Mouse (Mus musculus) intestine, embryonic 14.5 days (tissue): ENCODE results near the gene Tmem196. TPM values are rescaled to one million over a fixed set of nuclear protein-coding genes. Genes with fewer than 3 reads are reported as not detected.
"Not testable (repeated sequence)": the region's sequence is repeated elsewhere in the genome, so short reads cannot be mapped to it uniquely, and the experiment has no call there.

Experiments
- ATAC-seq: fragments of 200-750 bp; cut with Nextera tagmentation; replicated peaks from 2 replicates; pipeline ENCODE4 v1.8.0; 2017; ENCODE audit warnings: low read depth, moderate number of reproducible peaks, moderate TSS enrichment, moderate library complexity; ENCODE audit not compliant: low FRiP score, low TSS enrichment
- DNase-seq: peaks from one replicate; pipeline ENCODE4 v3.0.0-alpha.2; 2018; ENCODE audit warnings: low spot score
- H3K27ac ChIP-seq: fragments of 300-500 bp; sonication (generic); 2 replicates; pipeline ENCODE4 v1.5.1; 2014; ENCODE audit warnings: low read depth, mild to moderate bottlenecking, control low read depth
- H3K27me3 ChIP-seq: fragments of 300-500 bp; sonication (generic); replicated peaks from 2 replicates; pipeline ENCODE4 v1.6.1; 2014; ENCODE audit warnings: low read length, control low read depth; ENCODE audit not compliant: control insufficient read depth, insufficient read depth
- H3K36me3 ChIP-seq: fragments of 300-500 bp; sonication (generic); 2 replicates; pipeline ENCODE4 v1.6.1; 2014; ENCODE audit warnings: low read length, control low read depth; ENCODE audit not compliant: control insufficient read depth, insufficient read depth
- H3K4me1 ChIP-seq: fragments of 300-500 bp; sonication (generic); replicated peaks from 2 replicates; pipeline ENCODE4 v1.6.1; 2014; ENCODE audit warnings: low read length, control low read depth, mixed read lengths; ENCODE audit not compliant: control insufficient read depth, insufficient read depth
- H3K4me2 ChIP-seq: fragments of 300-500 bp; sonication (generic); 2 replicates; pipeline ENCODE4 v1.6.1; 2014; ENCODE audit warnings: low read length
- H3K4me3 ChIP-seq: fragments of 300-500 bp; sonication (generic); 2 replicates; pipeline ENCODE4 v1.5.1; 2014; ENCODE audit warnings: low read depth, low read length, control low read depth, mixed read lengths
- H3K9ac ChIP-seq: fragments of 300-500 bp; sonication (generic); 2 replicates; pipeline ENCODE4 v1.6.1; 2014; ENCODE audit warnings: mild to moderate bottlenecking, low read length
- H3K9me3 ChIP-seq: fragments of 300-500 bp; sonication (generic); 2 replicates; pipeline ENCODE4 v1.6.1; 2016; ENCODE audit warnings: low read length, control low read depth; ENCODE audit not compliant: control insufficient read depth
- WGBS: fragments of 180-500 bp; shearing (Covaris S2); extraction: QIAGEN DNeasy Blood & Tissue Kit; methylation state at CpG from one replicate; pipeline ENCODE4 v1.1.7; 2014; 5-methylcytosine and 5-hydroxymethylcytosine counted together
- polyA plus RNA-seq: library from polyadenylated mRNA; unstranded; fragments of >200 nt; fragmentation: Nextera tagmentation; extraction: Ambion mirVana; gene quantifications from 2 replicates; pipeline ENCODE4 v1.2.1, GENCODE M21; 2014

Gene Tmem196
- polyA plus RNA-seq, 1 experiment from 2014 or later = 1.5 TPM

GRCm38 (mm10) chr12:120014768-120015167 lies 69.1 kb downstream of the Tmem196 start:
- 83% methylated on average over 4 of the region's 4 CpGs for WGBS
- DNase-seq = no peak
- no peak for ATAC-seq
- no peak overlapping the region for H3K27ac ChIP-seq
- no peaks in the 10 kb centered on the region for H3K4me1 ChIP-seq
- no peak overlapping the region for H3K9ac ChIP-seq
- no peaks in the 10 kb centered on the region for H3K27me3 ChIP-seq
- H3K4me3 ChIP-seq = no peak overlapping the region
- no peaks in the 10 kb centered on the region for H3K9me3 ChIP-seq
- no peaks in the 10 kb centered on the region for H3K36me3 ChIP-seq
- H3K4me2 ChIP-seq = no peak overlapping the region

GRCm38 (mm10) chr12:120015201-120015600 lies 69.6 kb downstream of the Tmem196 start:
- no peak overlapping the region for H3K27ac ChIP-seq
- ATAC-seq (no peak), DNase-seq (no peak)
- WGBS = 80% methylated on average over 1 of the region's 1 CpGs
- H3K4me2 ChIP-seq = no peak overlapping the region
- H3K27me3 ChIP-seq = no peaks in the 10 kb centered on the region
- H3K9me3 ChIP-seq = no peaks in the 10 kb centered on the region
- H3K4me1 ChIP-seq = no peaks in the 10 kb centered on the region
- H3K36me3 ChIP-seq = no peaks in the 10 kb centered on the region
- H3K9ac ChIP-seq = no peak overlapping the region
- H3K4me3 ChIP-seq = no peak overlapping the region

GRCm38 (mm10) chr12:120028089-120028959 lies 82.7 kb downstream of the Tmem196 start:
- H3K9ac ChIP-seq, H3K36me3 ChIP-seq, H3K4me1 ChIP-seq, H3K4me2 ChIP-seq, DNase-seq, H3K9me3 ChIP-seq, H3K4me3 ChIP-seq, H3K27me3 ChIP-seq, H3K27ac ChIP-seq: not testable (repeated sequence)
- 0 out of 2 replicates have a peak, but pooled peaks have one; percentile 55 for ATAC-seq
- WGBS = 86% methylated on average over 15 of the region's 15 CpGs
